Mouse (Mus musculus): ENCODE data around the gene Zfp526.

DNA sequence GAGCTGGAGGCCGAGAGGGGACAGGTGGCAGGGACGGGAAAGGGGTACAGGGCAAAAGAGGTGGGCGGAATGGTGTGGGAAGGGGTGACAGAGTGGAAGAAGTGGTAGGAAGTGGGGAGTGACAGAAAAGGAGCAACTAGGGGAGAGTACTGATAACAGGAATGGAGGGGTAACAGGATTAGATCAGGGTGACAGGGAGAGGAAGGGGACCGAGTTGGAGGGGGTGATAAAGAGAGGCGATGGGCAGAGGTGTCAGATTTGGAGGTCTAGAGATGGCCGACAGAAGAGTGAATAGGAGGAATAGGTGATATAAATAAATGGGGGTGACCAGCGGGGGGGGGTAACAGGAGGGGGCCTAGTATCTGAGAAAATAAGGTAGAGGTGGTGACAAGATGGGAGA, 47.4 kb downstream of the Zfp526 start:
- TF ChIP-seq CTCF (IDR thresholded peaks at IDR 0.05) (no peak), EP300 (IDR thresholded peaks at IDR 0.05) (no peak)

Data from lung, postnatal 0 days (tissue).